Mouse (Mus musculus) liver, adult (tissue): ENCODE results near the gene Nr1d2.

Experiments
- GATA4 ChIP-seq: IDR thresholded peaks from 2 replicates; pipeline ENCODE4 v1.6.1; 2014; ENCODE audit warnings: mild to moderate bottlenecking, low read length; ENCODE audit not compliant: insufficient replicate concordance

Gene Nr1d2

DNA sequence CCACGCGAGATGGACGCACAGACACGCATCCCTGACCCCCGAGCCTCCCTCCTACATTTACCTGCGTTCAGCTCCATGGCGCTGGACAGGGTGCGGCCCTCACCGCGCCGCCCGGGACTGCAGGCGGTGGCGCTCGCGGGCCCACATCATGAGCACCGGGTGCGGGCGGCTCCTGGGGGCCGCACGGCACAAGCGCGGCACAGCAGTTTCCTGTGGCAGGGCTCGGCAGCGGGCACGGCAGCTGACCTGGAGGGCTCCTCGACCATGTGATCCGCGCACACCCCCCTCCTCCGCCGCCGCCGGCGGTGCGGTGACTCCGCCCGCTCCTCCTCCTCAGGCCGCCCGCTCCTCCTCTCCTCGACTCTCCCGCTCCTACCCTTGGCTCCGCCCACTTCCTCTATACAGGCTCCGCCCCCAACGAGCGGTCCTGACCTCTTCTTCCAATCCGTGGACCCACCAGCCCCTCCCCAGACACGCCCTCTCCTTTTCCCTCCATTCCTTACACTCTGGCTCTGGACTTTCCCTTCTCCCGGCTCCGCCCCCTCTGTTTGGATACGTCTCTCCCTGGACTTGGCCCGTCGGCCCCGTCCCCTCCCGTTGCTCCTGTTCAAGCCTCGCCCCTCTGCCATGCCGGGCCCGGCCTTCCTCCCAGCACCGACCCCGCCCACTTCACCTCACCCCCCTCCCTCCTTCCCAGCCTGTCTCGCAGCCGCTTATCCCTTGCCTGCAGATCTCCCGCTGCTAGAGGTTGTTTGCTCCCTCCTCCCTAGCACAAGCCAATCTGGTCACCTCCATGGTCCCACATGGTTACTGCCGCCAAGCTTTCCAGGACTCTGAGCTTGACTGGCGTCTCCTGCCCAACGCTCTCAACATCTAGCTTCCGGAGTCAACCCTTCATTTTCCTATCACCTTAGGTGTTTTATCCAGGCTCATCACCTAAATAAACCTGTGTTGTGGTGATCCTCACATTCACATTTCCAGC lies at the start of gene Nr1d2:
Gene Nr1d2 (minus strand): TSS at position 378 of the 982 bp plus-strand sequence.
- no peak for TF ChIP-seq GATA4

DNA sequence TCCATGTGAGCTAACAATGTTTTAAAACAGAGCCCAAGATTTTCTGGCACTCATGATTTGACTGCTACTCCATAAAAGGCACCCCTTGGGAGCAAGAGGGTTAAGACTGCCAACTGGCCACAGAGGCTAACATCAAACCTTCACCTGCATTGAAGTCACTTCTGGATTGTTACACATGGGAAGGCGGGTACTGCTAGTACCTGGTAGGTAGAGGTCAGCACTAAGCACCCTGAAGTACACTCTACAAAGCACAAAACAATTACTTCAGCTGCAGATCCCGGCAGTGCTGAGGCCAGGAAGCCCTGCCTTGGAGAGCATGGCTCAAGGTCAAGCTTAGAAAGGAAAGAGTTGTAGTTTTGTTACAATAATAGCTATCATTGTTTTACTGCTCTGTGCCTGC lies 48.5 kb upstream of the Nr1d2 start:
- TF ChIP-seq GATA4 = no peak

DNA sequence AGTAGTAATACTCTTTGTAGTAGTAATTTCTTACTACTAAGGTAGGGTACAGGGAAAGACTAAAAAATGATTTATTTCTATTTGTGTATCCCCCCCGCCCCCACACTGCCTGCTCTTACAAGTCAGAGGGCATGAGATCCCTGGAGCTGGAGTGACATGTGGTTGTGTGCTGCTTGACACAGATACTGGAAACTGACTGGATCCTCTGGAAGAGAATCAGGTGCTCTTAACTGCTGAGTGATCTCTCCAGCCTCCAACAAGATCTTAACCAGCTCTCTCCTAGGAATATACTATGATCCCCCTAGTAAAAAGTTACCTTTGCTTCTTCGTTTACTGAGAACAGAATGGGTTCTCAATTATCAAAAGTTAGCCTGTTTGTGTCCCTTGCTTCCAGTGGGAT lies 47.5 kb upstream of the Nr1d2 start:
- TF ChIP-seq GATA4 = no peak

- no peak for TF ChIP-seq GATA4
These were observed 46.5 kb upstream of the Nr1d2 start for GRCm38 (mm10) chr14:18285476-18285875.

DNA sequence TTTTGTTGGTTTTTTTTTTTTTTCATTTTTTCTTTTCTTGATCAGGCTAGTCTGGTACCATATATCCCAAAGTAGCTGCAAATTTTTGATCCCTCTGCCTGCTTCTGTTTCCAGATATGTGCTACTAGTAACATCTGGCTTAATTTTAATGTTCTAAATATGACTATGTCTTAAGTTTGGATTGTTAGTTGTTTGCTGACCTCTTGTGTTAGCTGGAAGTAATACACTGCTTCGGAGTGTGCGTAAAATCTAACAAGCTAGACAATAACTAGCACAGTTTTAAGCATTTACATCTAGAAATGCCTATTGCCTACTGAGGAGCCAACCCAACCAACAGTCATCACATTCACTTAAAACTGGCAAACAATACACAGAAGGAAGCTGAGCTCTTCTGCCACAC lies 45.7 kb upstream of the Nr1d2 start:
- TF ChIP-seq GATA4 = no peak

GRCm38 (mm10) chr14:18280375-18280774 lies 41.4 kb upstream of the Nr1d2 start:
- TF ChIP-seq GATA4 = no peak

- no peak for TF ChIP-seq GATA4
These were observed 35.6 kb upstream of the Nr1d2 start for GRCm38 (mm10) chr14:18274526-18274925.

- TF ChIP-seq GATA4 = no peak
These were observed 32.7 kb upstream of the Nr1d2 start for GRCm38 (mm10) chr14:18271666-18272065.

GRCm38 (mm10) chr14:18270529-18271441 lies 31.9 kb upstream of the Nr1d2 start, which contains the start of the genes Nkiras1 and Rpl15:
Nkiras1 (plus strand) TSS chr14:18271136.
Rpl15 (minus strand) TSS chr14:18271391.
- peak; percentile 22; the same call in 1 of the 2 replicates for TF ChIP-seq GATA4

DNA sequence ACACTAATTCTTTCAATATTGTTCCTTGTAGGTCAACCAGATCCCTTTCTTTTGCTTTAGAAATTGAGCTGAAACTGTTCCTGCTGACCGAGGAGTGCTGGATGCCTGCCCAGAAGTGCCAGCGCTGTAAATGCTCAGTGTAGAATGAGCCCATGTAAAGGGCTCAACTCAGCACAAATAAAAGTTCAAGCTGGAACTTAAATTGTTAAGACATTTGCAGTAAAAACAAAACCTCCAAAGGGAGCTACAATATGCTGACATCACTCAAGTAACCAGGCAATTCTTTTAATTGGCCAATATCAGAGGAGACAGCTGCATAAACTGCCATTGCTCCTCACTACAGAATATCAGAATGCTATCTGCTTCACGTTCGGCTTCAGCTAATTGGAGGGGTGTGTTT lies 24.5 kb upstream of the Nr1d2 start:
- no peak for TF ChIP-seq GATA4

- no peak for TF ChIP-seq GATA4
These were observed 22.3 kb upstream of the Nr1d2 start for GRCm38 (mm10) chr14:18261203-18261602.

- no peak for TF ChIP-seq GATA4
These were observed 3.8 kb upstream of the Nr1d2 start for GRCm38 (mm10) chr14:18242638-18243130.

DNA sequence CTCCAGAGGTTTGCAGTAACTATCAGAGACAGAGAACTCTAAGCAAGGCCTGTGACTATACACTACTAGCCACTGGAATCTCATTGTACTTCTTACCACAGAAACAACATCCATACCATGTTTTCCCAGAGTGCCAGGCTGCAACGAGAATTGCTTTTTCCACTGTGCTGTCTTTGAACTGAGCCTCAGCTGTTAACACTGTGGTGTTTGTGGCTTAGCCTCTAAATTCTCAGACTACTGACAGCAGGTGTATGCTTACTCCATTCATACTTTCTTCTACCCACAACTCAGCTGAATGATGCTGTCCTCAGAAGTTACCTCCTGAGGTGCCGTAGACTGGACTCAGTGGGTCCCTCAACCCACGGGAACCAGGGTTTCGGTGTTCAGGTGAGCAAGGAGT lies 2.9 kb upstream of the Nr1d2 start:
- no peak for TF ChIP-seq GATA4

DNA sequence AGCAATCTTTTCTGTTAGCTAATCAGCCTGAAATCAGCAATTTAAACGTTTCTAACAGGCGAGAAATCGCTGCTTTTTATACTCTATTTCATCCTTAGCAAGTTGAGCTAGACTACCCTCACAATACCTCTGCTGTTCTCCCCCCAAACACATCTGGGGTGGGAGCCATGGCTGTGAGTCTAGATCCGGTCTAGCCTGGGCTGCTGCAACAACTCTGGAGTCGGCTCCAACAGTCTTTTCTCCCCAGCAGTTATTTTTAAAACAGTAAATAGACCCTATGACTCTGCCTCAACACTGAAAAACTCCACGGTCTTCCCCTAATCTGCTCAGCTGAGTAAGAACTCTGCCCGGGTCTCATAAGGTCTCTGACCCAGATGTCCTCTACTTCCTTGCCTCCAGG lies 1.2 kb upstream of the Nr1d2 start:
- TF ChIP-seq GATA4 = no peak

DNA sequence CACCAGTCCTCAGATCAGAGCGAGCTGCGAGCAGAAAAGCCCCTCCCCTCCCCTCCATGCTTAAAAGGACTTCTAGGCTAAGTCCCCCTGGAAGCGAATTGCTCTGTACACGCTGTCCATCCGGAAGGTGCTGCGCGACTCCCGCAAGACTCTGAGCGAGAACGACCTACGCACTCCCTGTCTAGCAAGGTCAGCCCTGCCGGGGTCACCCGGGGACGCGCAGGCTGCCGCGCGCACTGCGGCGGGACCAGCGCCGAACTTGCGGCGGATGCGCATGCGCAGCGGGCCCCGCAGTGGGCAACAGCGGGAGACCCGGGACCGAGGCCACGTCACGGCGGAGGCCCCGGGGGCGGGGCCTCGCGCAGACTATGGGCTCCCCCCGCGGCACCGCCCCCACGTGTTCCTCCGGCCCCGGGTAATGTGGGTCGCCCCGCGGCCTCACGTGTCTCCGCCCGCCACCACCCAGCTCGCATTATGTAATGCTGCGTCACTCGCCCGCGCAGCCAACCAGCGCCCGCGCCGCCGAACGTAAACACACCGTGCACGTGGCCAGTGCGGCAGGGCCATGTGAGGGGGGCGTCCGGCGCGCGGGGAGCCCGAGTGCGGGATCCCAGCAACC lies 687 bp downstream of the Nr1d2 start:
- TF ChIP-seq GATA4 = peak; percentile 14; the same call in 1 of the 2 replicates

- TF ChIP-seq GATA4 = no peak
These were observed 1.5 kb downstream of the Nr1d2 start for GRCm38 (mm10) chr14:18237381-18237780.
